Mouse (Mus musculus) adrenal gland, adult 2 months (tissue): Measurements from ENCODE around the gene Hoxa3. TPM values are rescaled to one million over a fixed set of nuclear protein-coding genes. Genes with fewer than 3 reads are reported as not detected.

Experiments used
- DNase-seq: peaks from one replicate; pipeline ENCODE4 v3.0.0; 2021
- microRNA-seq, 2 experiments: library from miRNA; unstranded; fragments of <30 nt; microRNA quantifications; one replicate each; pipeline ENCODE4 v1.2.0; 2021
- polyA plus RNA-seq: library from polyadenylated mRNA; depleted of rRNA; stranded (reverse); fragments of >200 nt; gene quantifications from 2 replicates; pipeline ENCODE4 v1.2.3, GENCODE M21; 2012; rRNA removed
- total RNA-seq, 2 experiments: library from RNA; stranded (reverse); gene quantifications; 2 replicates each; pipeline ENCODE4 v1.2.3; 2021

Gene Hoxa3
- total and polyA plus RNA-seq, 3 experiments: 2.7 to 6.8 (median 5.4) TPM

- no peak for DNase-seq
Measured at GRCm38 (mm10) chr6:52155471-52155870, 57.7 kb downstream of the Hoxa3 start.

DNA sequence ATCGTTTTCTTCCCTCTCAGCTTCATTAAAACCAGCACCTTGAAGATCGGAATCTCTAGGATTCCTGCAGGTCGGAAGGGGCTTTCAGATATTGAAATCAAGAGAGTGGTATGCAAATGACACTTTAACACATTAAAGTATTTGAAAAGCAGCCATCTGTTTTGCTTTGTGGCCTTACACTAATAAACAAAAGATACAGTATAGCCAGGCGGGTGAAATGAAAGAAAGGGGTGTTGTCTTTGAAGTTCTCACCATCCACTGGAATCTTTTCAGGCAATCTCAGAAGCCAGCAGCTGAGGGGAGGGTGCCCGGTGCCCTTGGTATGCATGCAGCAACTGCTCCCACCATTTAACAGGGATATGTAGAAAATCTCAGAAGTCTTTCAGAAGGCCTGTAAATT, 59.1 kb downstream of the Hoxa3 start:
- no peak for DNase-seq

- DNase-seq: no peak
Measured at GRCm38 (mm10) chr6:52153270-52153669, 59.9 kb downstream of the Hoxa3 start.

GRCm38 (mm10) chr6:52152226-52153193, 60.6 kb downstream of the Hoxa3 start:
- DNase-seq: no peak

GRCm38 (mm10) chr6:52151571-52151970, 61.6 kb downstream of the Hoxa3 start:
- no peak for DNase-seq

GRCm38 (mm10) chr6:52150401-52150966, 62.7 kb downstream of the Hoxa3 start:
- DNase-seq: no peak

- DNase-seq: no peak
Measured at GRCm38 (mm10) chr6:52139115-52139514, 74.0 kb downstream of the Hoxa3 start.

- no peak for DNase-seq
Measured at GRCm38 (mm10) chr6:52138576-52138975, 74.6 kb downstream of the Hoxa3 start.

DNA sequence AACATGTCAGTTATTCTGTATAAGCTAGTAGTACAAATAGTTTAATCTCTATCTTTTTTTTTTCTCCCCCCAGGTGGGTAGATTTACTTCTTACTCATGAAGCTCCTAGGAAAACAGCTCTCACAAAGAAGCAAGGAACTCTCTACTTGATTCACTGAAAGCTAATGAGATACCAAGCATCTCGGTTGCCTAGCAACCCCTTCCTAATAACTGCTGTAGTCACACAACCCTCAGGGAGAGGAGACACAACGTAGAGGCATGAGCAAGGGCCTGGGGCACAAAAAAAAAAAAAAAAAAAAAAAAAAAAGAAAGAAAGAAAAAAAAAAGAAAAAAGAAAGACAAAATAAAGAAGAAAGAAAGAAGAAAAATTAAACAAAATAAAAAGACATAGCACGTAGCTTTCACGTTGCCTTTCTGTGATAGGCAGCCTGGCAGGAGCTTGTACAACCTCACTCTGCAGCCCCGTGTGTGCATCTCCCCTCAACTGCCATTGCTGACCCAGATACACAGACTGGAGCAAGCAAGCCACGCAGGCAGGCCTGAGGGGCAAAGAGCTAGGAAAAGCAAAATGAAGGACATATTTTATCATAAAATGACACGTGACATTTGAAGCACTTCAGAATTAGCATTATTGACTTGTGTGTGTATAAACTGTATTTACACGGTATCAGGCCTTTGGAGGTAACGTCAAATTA, 75.1 kb downstream of the Hoxa3 start:
- DNase-seq: no peak

DNA sequence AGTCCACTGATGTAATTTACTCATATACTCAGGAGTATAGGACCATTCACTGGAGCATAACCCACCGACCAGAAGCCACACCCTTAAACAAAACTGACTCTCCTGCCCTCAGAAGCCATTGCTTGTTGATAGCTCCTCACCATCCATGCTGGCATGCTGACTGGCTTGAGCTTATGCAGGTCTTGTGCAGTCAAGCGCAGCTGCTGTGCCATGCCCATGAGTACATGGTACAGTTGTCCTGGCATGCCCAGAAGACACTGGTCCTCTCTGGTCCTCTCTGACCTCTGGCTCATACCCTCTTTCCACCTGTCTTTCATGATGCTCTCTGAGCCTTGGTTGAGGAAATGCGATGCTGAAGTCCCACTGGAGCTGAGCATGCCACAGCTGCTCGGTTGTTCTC, 89.5 kb downstream of the Hoxa3 start:
- no peak for DNase-seq

DNA sequence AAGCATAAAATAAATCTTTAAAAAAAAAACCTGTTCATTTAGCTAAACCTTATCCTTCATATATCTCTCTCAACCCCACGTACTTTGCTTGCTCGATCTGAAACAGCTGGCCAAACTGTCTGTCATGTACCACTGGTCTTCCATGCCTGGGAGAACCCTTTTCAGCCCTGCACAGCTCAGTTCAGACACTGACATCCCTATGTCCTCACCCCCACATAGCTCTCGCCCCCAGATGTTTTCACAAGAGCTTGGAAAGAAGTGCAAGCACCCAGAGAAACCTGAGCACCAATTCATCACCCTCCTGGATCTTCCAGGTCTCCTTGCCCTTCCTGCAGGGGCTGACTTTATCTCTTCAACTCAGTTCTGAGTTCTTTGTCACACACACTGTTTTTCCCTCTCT, 92.0 kb downstream of the Hoxa3 start:
- DNase-seq: no peak

Small RNA genes within 50 kb of the gene (microRNA-seq; reads per million reads assigned to microRNA genes)
- 306 to 402 reads per million in 2 experiments for gene Mir196b

Other genes starting within 250 kb of the Hoxa3 start
- gene Skap2, start 200.8 kb downstream of the Hoxa3 start, total RNA-seq: 10 to 100 TPM; 45.6 to 57.5 TPM
- 2.9 and 3.5 TPM in 2 replicates for gene Skap2, start 200.8 kb downstream of the Hoxa3 start, polyA plus RNA-seq
- under 1 TPM; 0.52 to 0.86 TPM for gene Hoxa1, start 55.0 kb downstream of the Hoxa3 start, total RNA-seq
- gene Hoxa1, start 55.0 kb downstream of the Hoxa3 start, polyA plus RNA-seq: 0.47 and 0.68 TPM in 2 replicates
- gene Hoxa2, start 48.5 kb downstream of the Hoxa3 start, total RNA-seq: 1 to 10 TPM; 1.5 to 2.6 TPM
- gene Hoxa2, start 48.5 kb downstream of the Hoxa3 start, polyA plus RNA-seq: 1.1 and 1.7 TPM in 2 replicates
- under 1 TPM; 0.35 to 0.41 TPM for gene 5730596B20Rik, start 35.8 kb downstream of the Hoxa3 start, total RNA-seq
- gene 5730596B20Rik, start 35.8 kb downstream of the Hoxa3 start, polyA plus RNA-seq: 0.02 and 0.04 TPM in 2 replicates
- 1 to 10 TPM; 2.2 to 6.3 TPM for gene Hoxa4, start 21.6 kb downstream of the Hoxa3 start, total RNA-seq
- 0.99 and 4.0 TPM in 2 replicates for gene Hoxa4, start 21.6 kb downstream of the Hoxa3 start, polyA plus RNA-seq
- gene Hoxa5, start 8.7 kb downstream of the Hoxa3 start, total RNA-seq: 10 to 100 TPM; 13.6 to 22.8 TPM
- gene Hoxa5, start 8.7 kb downstream of the Hoxa3 start, polyA plus RNA-seq: 12.9 and 16.3 TPM in 2 replicates
- gene Hoxa6, start 4.6 kb downstream of the Hoxa3 start, total RNA-seq: 1 to 10 TPM; 1.9 to 4.5 TPM
- gene Hoxa6, start 4.6 kb downstream of the Hoxa3 start, polyA plus RNA-seq: 3.6 and 3.8 TPM in 2 replicates
- gene Gm28308, start within 50 bp of the Hoxa3 start, total RNA-seq: 1 to 10 TPM in 1 of 2 experiments, not detected in 1; 1.0 TPM
- 1.9 and 2.5 TPM in 2 replicates for gene Gm28308, start within 50 bp of the Hoxa3 start, polyA plus RNA-seq
- 10 to 100 TPM; 15.3 to 30.3 TPM for gene Hoxa7, start 8.5 kb upstream of the Hoxa3 start, total RNA-seq
- gene Hoxa7, start 8.5 kb upstream of the Hoxa3 start, polyA plus RNA-seq: 21.3 and 26.8 TPM in 2 replicates
- 1 to 10 TPM in 1 of 2 experiments, under 1 TPM in 1; 0.75 to 1.6 TPM for gene Hoxa9, start 17.8 kb upstream of the Hoxa3 start, total RNA-seq
- gene Hoxa9, start 17.8 kb upstream of the Hoxa3 start, polyA plus RNA-seq: 1.7 and 3.8 TPM in 2 replicates
- not detected for gene Hoxa10, start 27.5 kb upstream of the Hoxa3 start, total RNA-seq
- gene Hoxa10, start 27.5 kb upstream of the Hoxa3 start, polyA plus RNA-seq: 0.22 TPM in 1 of 2 replicates, not detected in the other
- not detected for gene Hoxa11, start 32.5 kb upstream of the Hoxa3 start, total RNA-seq
- gene Hoxa11, start 32.5 kb upstream of the Hoxa3 start, polyA plus RNA-seq: not detected in 2 replicates
- not detected for gene Hoxa13, start 47.5 kb upstream of the Hoxa3 start, total RNA-seq
- not detected in 2 replicates for gene Hoxa13, start 47.5 kb upstream of the Hoxa3 start, polyA plus RNA-seq
- under 1 TPM in 1 of 2 experiments, not detected in 1; 0.14 TPM for gene Evx1, start 100.2 kb upstream of the Hoxa3 start, total RNA-seq
- not detected in 2 replicates for gene Evx1, start 100.2 kb upstream of the Hoxa3 start, polyA plus RNA-seq